Mouse (Mus musculus) midbrain, postnatal 0 days (tissue): ENCODE results near the gene Nkx1-2. TPM values are rescaled to one million over a fixed set of nuclear protein-coding genes. Genes with fewer than 3 reads are reported as not detected.

Source experiments
- ATAC-seq: fragments of 200-750 bp; cut with Nextera tagmentation; 2 replicates; pipeline ENCODE4 v1.8.0; 2017; ENCODE audit warnings: moderate number of reproducible peaks, mild to moderate bottlenecking, moderate TSS enrichment, moderate library complexity; ENCODE audit not compliant: low FRiP score
- DNase-seq: peaks from one replicate; pipeline ENCODE4 v3.0.0-alpha.2; 2015; ENCODE audit warnings: low spot score
- H3K27ac ChIP-seq: fragments of 300-500 bp; sonication (generic); 2 replicates; pipeline ENCODE4 v1.5.1; 2014; ENCODE audit warnings: low read depth, mild to moderate bottlenecking, low read length, mixed read lengths
- H3K27me3 ChIP-seq: fragments of 300-500 bp; sonication (generic); 2 replicates; pipeline ENCODE4 v1.6.1; 2014; ENCODE audit warnings: low read length, control low read depth, mixed read lengths; ENCODE audit not compliant: insufficient read depth
- H3K36me3 ChIP-seq: fragments of 300-500 bp; sonication (generic); 2 replicates; pipeline ENCODE4 v1.6.1; 2014; ENCODE audit warnings: low read length, control low read depth, mixed read lengths; ENCODE audit not compliant: insufficient read depth
- H3K4me1 ChIP-seq: fragments of 300-500 bp; sonication (generic); 2 replicates; pipeline ENCODE4 v1.6.1; 2014; ENCODE audit warnings: mild to moderate bottlenecking, control low read depth, antibody characterized with exemption, low read length, mixed read lengths; ENCODE audit not compliant: insufficient read depth
- H3K4me2 ChIP-seq: fragments of 300-500 bp; sonication (generic); 2 replicates; pipeline ENCODE4 v1.6.1; 2014; ENCODE audit warnings: low read depth, mild to moderate bottlenecking, low read length, mixed read lengths; ENCODE audit not compliant: poor library complexity, severe bottlenecking
- H3K4me3 ChIP-seq: fragments of 300-500 bp; sonication (generic); 2 replicates; pipeline ENCODE4 v1.5.1; 2014; ENCODE audit warnings: low read depth, mild to moderate bottlenecking, low read length, moderate library complexity
- H3K9ac ChIP-seq: fragments of 300-500 bp; sonication (generic); replicated peaks from 2 replicates; pipeline ENCODE4 v1.6.1; 2014; ENCODE audit warnings: mild to moderate bottlenecking, low read length, moderate library complexity, mixed read lengths; ENCODE audit not compliant: poor library complexity, severe bottlenecking
- H3K9me3 ChIP-seq: fragments of 300-500 bp; sonication (generic); 2 replicates; pipeline ENCODE4 v1.6.1; 2016; ENCODE audit warnings: low read length, control low read depth
- CTCF ChIP-seq: IDR thresholded peaks from 2 replicates; pipeline ENCODE4 v1.5.1; 2016; ENCODE audit warnings: antibody characterized with exemption, mild to moderate bottlenecking
- WGBS: fragments of 180-500 bp; shearing (Covaris S2); extraction: QIAGEN DNeasy Blood & Tissue Kit; methylation state at CpG from one replicate; pipeline ENCODE4 v1.1.7; 2014; 5-methylcytosine and 5-hydroxymethylcytosine counted together
- polyA plus RNA-seq: library from polyadenylated mRNA; unstranded; fragments of >200 nt; fragmentation: Nextera tagmentation; extraction: Ambion mirVana; gene quantifications from 2 replicates; pipeline ENCODE4 v1.2.1, GENCODE M21; 2015
- total RNA-seq: library from RNA; depleted of rRNA; stranded (reverse); fragments of >200 nt; gene quantifications from 2 replicates; pipeline ENCODE4 v1.2.3, GENCODE M21; 2014

Gene Nkx1-2
- total and polyA plus RNA-seq, 2 experiments from 2014 or later = 0.10 to 0.60 TPM

DNA sequence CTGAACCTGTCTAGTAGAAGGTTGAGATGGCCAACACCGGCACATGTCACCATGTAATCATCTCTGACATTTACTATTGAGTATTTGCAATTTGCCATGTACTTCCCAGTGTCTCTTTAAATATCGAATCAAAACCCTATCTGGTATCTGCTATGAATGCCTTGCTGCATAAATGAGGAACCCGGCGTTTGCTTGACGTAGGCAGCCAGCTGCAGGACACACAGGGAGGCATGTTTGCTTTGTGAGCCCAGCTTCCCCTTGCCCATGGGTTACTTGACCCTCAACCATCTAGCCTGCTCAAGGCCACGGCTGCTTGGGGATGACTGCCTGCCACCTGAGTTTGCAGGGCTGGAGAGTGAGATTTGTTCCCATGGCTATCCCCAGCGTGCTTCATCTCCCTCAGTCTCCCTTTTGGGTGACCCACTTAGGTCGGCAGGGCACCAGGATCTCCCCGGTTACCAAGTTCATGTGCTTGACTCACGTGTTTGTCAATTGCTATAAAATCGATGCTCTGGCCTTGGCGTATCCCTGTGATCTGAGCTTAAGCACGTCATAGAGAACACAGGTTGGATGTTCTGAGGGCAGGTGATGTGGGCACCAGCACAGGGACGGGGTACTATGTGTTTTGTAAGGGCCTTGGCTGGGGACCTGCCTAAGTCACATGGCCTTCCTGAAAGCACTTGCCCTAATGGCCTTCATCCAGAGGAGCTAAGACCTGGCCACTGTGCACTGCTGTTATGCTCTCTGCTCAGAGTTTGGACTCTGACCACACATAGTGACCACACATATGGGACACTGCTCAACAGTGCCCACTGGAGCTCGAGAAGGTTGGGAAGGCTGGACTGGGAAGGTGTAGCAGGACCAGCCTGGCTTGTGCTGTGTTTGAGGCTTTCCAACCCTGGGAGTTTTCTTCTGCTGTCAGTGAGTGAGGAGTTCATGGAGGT is 20.8 kb upstream of the Nkx1-2 start:
- no peaks in the 10 kb centered on the region for H3K36me3 ChIP-seq
- WGBS = 86% methylated on average over 15 of the region's 15 CpGs
- H3K4me1 ChIP-seq = no peaks in the 10 kb centered on the region
- H3K4me2 ChIP-seq = no peak overlapping the region
- H3K9ac ChIP-seq = no peak overlapping the region
- H3K4me3 ChIP-seq = no peak overlapping the region
- TF ChIP-seq CTCF = no peak
- no peak overlapping the region for H3K27ac ChIP-seq
- H3K9me3 ChIP-seq = no peaks in the 10 kb centered on the region
- no peaks in the 10 kb centered on the region for H3K27me3 ChIP-seq
- no peak for DNase-seq
- no peak for ATAC-seq

DNA sequence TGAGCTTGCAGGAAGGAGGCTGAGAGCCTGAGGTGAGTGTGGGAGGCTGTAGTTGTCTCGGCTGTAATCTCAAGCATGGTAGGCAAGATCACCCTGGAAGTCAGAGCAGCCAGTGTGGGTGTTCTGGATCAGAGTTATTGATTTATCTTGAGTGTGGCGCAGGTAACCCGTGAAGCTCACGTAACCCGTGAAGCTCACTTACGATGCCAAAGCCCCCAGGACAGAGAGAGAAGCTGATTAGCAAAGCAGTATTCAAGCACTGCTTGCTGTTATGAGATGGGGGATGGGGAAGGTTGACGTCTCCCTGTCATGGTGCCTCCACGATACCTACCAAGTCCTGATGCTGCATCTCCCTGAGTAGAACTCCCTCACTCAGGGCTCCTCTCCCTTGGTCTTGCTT is 20.1 kb upstream of the Nkx1-2 start:
- DNase-seq = no peak
- Histone ChIP-seq H3K36me3 (no peaks in the 10 kb centered on the region), H3K4me3 (no peak overlapping the region), H3K9me3 (no peaks in the 10 kb centered on the region), H3K27ac (no peak overlapping the region), H3K4me1 (no peaks in the 10 kb centered on the region), H3K9ac (no peak overlapping the region), H3K4me2 (no peak overlapping the region), H3K27me3 (no peaks in the 10 kb centered on the region)
- 92% methylated on average over 8 of the region's 8 CpGs for WGBS
- TF ChIP-seq CTCF = no peak
- ATAC-seq = no peak

DNA sequence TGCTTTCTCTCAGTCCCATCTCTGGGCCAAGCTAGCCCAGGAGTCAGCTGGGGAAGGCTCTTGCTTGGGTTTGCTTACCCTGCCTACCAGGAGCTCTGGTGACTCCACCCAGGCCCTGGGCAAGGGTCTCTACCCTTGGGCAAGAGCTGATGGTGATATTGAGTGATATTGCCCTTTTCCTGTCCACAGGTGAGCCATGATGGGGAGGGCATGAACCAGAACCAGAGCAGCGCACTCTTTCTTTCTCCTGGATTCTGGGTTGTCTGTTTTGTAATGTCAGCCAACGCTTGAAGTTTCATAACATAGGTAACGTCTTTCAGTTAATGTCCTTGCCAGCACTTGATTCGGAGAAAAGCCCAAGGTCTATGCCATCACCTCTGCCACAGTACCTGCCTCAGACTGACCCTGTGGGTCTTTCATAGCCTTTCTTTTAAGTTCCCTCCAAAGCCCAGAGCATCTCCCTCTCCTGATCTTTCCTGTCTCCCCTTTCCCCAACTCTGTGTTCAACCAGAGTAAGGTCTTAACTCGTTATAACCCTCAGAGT is 17.7 kb upstream of the Nkx1-2 start:
- Histone ChIP-seq H3K4me3 (no peak overlapping the region), H3K9me3 (no peaks in the 10 kb centered on the region), H3K9ac (no peak overlapping the region), H3K4me2 (no peak overlapping the region), H3K27ac (no peak overlapping the region), H3K36me3 (no peaks in the 10 kb centered on the region), H3K4me1 (no peaks in the 10 kb centered on the region), H3K27me3 (no peaks in the 10 kb centered on the region)
- 94% methylated on average over 5 of the region's 5 CpGs for WGBS
- ATAC-seq = no peak
- DNase-seq = no peak
- no peak for TF ChIP-seq CTCF

DNA sequence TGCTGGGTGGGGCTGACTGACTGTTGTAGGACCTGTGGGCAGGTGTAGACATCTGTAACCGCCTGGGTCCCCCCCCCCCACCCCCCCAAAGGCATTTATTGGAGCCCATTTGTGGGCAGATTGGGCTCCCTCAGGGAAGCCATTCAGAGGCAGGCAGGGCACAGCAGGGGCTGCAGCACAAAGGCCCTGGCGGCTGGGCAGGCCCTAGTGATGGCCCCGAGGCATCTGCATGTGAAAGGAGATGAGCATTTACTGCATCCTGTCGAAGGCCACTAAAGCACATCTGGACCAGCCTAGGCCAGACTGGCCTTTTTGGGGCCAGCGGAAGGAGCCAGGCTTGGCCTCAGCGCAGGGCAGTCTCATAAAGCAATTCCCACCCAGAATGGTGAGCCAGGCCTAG is 17.0 kb upstream of the Nkx1-2 start:
- H3K27me3 ChIP-seq = no peaks in the 10 kb centered on the region
- H3K4me2 ChIP-seq = no peak overlapping the region
- 19% methylated on average over 6 of the region's 6 CpGs for WGBS
- DNase-seq (no peak), ATAC-seq (no peak)
- H3K4me3 ChIP-seq = no peak overlapping the region
- no peaks in the 10 kb centered on the region for H3K9me3 ChIP-seq
- H3K27ac ChIP-seq = no peak overlapping the region
- no peaks in the 10 kb centered on the region for H3K36me3 ChIP-seq
- no peak overlapping the region for H3K9ac ChIP-seq
- TF ChIP-seq CTCF = no peak
- H3K4me1 ChIP-seq = no peaks in the 10 kb centered on the region

DNA sequence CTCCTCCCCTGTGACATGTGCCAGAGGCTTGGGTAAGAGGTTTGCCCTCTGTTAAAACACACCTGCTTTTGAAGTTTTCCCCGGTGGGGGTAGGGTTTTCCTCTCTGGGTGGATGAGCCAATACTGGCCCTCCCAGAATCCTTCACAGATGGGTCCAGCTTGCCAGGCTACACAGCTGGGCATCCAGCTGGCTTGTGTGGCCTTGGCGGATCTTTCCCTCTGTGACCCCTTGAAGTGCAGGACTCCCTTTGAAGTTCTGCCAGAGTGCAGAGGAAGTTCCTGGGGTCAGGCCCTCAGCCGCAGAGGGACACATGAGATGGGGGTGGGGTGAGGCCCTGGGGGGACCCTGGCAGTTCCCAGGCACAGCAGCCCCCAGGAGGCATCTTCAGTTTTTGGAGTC is 15.9 kb upstream of the Nkx1-2 start:
- H3K9ac ChIP-seq = no peak overlapping the region
- DNase-seq (no peak), ATAC-seq (no peak)
- H3K27ac ChIP-seq = no peak overlapping the region
- H3K27me3 ChIP-seq = no peaks in the 10 kb centered on the region
- WGBS = 16% methylated on average over 3 of the region's 3 CpGs
- H3K4me3 ChIP-seq = no peak overlapping the region
- H3K36me3 ChIP-seq = no peaks in the 10 kb centered on the region
- no peak overlapping the region for H3K4me2 ChIP-seq
- no peaks in the 10 kb centered on the region for H3K4me1 ChIP-seq
- no peak for TF ChIP-seq CTCF
- no peaks in the 10 kb centered on the region for H3K9me3 ChIP-seq

DNA sequence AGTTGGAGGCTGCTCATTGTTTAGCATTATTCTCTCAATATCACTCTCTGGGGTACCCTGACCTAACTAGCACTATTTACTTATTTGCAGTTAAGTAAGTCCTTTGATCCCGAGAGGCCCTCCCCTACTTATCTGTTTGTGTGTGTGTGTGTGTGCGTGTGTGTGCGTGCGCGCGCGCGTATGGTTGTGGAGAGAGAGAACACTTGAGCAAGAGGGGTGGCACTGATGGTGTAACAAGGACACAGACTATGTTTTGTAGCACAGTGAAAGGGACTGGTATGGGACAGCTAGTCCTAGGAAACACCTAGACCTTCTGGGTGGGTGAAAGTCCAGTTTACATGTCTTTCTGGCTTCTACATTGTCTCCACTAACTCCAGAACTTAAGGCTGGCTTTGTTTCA is 12.1 kb upstream of the Nkx1-2 start:
- no peak overlapping the region for H3K4me2 ChIP-seq
- no peaks in the 10 kb centered on the region for H3K9me3 ChIP-seq
- no peak for ATAC-seq
- no peaks in the 10 kb centered on the region for H3K27me3 ChIP-seq
- no peaks in the 10 kb centered on the region for H3K36me3 ChIP-seq
- no peak overlapping the region for H3K9ac ChIP-seq
- 95% methylated on average over 8 of the region's 8 CpGs for WGBS
- no peak for TF ChIP-seq CTCF
- H3K4me3 ChIP-seq = no peak overlapping the region
- H3K4me1 ChIP-seq = peaks cover 2% of the 10 kb centered on the region; the same call in 1 of the 2 replicates
- H3K27ac ChIP-seq = no peak overlapping the region
- no peak for DNase-seq
